Mouse (Mus musculus): ENCODE data around the gene Gm28042. TPM values are rescaled to one million over a fixed set of nuclear protein-coding genes. Genes with fewer than 3 reads are reported as not detected.

The Gm28042 gene
- total RNA-seq, 2 experiments from 2014 or later: 0.41 to 1.2 TPM

- DNase-seq: no peak
These were observed 32.2 kb downstream of the Gm28042 start for GRCm38 (mm10) chr2:120059466-120059865.

GRCm38 (mm10) chr2:120060190-120060589 lies 32.9 kb downstream of the Gm28042 start:
- DNase-seq: no peak

- DNase-seq: peak; percentile 37
These were observed 33.4 kb downstream of the Gm28042 start for GRCm38 (mm10) chr2:120060651-120061050.

GRCm38 (mm10) chr2:120062248-120062647 lies 35.0 kb downstream of the Gm28042 start:
- DNase-seq: no peak

- DNase-seq: no peak
These were observed 37.3 kb downstream of the Gm28042 start for GRCm38 (mm10) chr2:120064639-120065038.

- no peak for DNase-seq
These were observed 38.0 kb downstream of the Gm28042 start for GRCm38 (mm10) chr2:120065243-120065642.

GRCm38 (mm10) chr2:120066224-120066623 lies 38.9 kb downstream of the Gm28042 start:
- no peak for DNase-seq

- DNase-seq: peak; percentile 44
These were observed 41.5 kb downstream of the Gm28042 start for GRCm38 (mm10) chr2:120068555-120069465.

- DNase-seq: no peak
These were observed 42.2 kb downstream of the Gm28042 start for GRCm38 (mm10) chr2:120069466-120069990.

GRCm38 (mm10) chr2:120074096-120074495 lies 46.8 kb downstream of the Gm28042 start:
- no peak for DNase-seq

GRCm38 (mm10) chr2:120076076-120076705 lies 48.9 kb downstream of the Gm28042 start:
- DNase-seq: peak; percentile 34

- DNase-seq: no peak
These were observed 55.1 kb downstream of the Gm28042 start for GRCm38 (mm10) chr2:120082416-120082815.

- peak; percentile 50 for DNase-seq
These were observed 57.5 kb downstream of the Gm28042 start for GRCm38 (mm10) chr2:120084593-120085361.

- no peak for DNase-seq
These were observed 58.7 kb downstream of the Gm28042 start for GRCm38 (mm10) chr2:120086038-120086437.

- no peak for DNase-seq
These were observed 60.1 kb downstream of the Gm28042 start for GRCm38 (mm10) chr2:120087391-120087790.

GRCm38 (mm10) chr2:120087897-120088296 lies 60.6 kb downstream of the Gm28042 start:
- no peak for DNase-seq

GRCm38 (mm10) chr2:120090979-120091378 lies 63.7 kb downstream of the Gm28042 start:
- DNase-seq: no peak

Small RNA genes lying within 50 kb of the gene (microRNA-seq; reads per million reads assigned to microRNA genes)
- gene Mir7665 (ENCODE audit: borderline replicate concordance in 2 of 2): 0 reads per million in 2 experiments

Other genes starting within 250 kb of the Gm28042 start
- 10 to 100 TPM; 14.4 to 16.4 TPM for gene Rpap1, start 240.0 kb upstream of the Gm28042 start, total RNA-seq (2021)
- gene Tyro3, start 229.8 kb upstream of the Gm28042 start, total RNA-seq (2021): under 1 TPM; 0.61 to 0.67 TPM
- gene Mga, start 130.3 kb upstream of the Gm28042 start, total RNA-seq (2021): 10 to 100 TPM; 24.3 to 34.5 TPM
- 1 to 10 TPM; 6.0 to 6.7 TPM for gene Mapkbp1, start 54.8 kb upstream of the Gm28042 start, total RNA-seq (2021)
- 1 to 10 TPM; 2.5 to 3.7 TPM for gene Jmjd7, start within 50 bp of the Gm28042 start, total RNA-seq (2021)
- gene Pla2g4b, start 5.9 kb downstream of the Gm28042 start, total RNA-seq (2021): 1 to 10 TPM; 1.3 to 1.4 TPM
- 10 to 100 TPM; 36.0 to 56.6 TPM for gene Ehd4, start 127.1 kb downstream of the Gm28042 start, total RNA-seq (2021)
- 10 to 100 TPM; 26.9 to 28.8 TPM for gene Pla2g4e, start 217.8 kb downstream of the Gm28042 start, total RNA-seq (2021)